Mouse (Mus musculus) liver, embryonic 14.5 days (tissue): Measurements from ENCODE around the gene Sema7a. TPM values are rescaled to one million over a fixed set of nuclear protein-coding genes. Genes with fewer than 3 reads are reported as not detected.

ENCODE experiments used
- ATAC-seq: fragments of 200-750 bp; cut with Nextera tagmentation; 2 replicates; pipeline ENCODE4 v1.8.0; 2017; ENCODE audit warnings: moderate number of reproducible peaks, mild to moderate bottlenecking, moderate library complexity; ENCODE audit not compliant: insufficient read depth
- DNase-seq, 3 experiments: peaks; one replicate each; pipeline ENCODE4 v3.0.0-alpha.2; 2012 to 2013; ENCODE audit warnings: low read depth in 3 of 3, low spot score in 3 of 3
- H3K27ac ChIP-seq: fragments of 300-500 bp; sonication (generic); 2 replicates; pipeline ENCODE4 v1.5.1; 2014; ENCODE audit warnings: moderate library complexity, mild to moderate bottlenecking, control low read depth, inconsistent platforms
- H3K27me3 ChIP-seq: fragments of 300-500 bp; sonication (generic); 2 replicates; pipeline ENCODE4 v1.6.1; 2014; ENCODE audit warnings: mild to moderate bottlenecking, low read length, moderate library complexity; ENCODE audit not compliant: control insufficient read depth, insufficient read depth
- H3K36me3 ChIP-seq: fragments of 300-500 bp; sonication (generic); replicated peaks from 2 replicates; pipeline ENCODE4 v1.6.1; 2014; ENCODE audit warnings: low read depth; ENCODE audit not compliant: control insufficient read depth, insufficient read depth
- H3K4me1 ChIP-seq, 2 experiments: fragments of 200-500 bp in 1 of 2; fragments of 300-500 bp in 1 of 2; sonication (generic) in 1 of 2; replicated peaks; 2 replicates each; pipeline ENCODE4 v1.6.1; 2012 to 2014; ENCODE audit warnings: antibody characterized with exemption in 1 of 2, inconsistent platforms in 1 of 2, low read length in 1 of 2; ENCODE audit not compliant: control insufficient read depth in 2 of 2, insufficient read depth in 2 of 2
- H3K4me2 ChIP-seq: fragments of 300-500 bp; sonication (generic); 2 replicates; pipeline ENCODE4 v1.6.1; 2014; ENCODE audit warnings: low read depth, mild to moderate bottlenecking, control low read depth, moderate library complexity
- H3K4me3 ChIP-seq, 2 experiments: fragments of 200-500 bp in 1 of 2; fragments of 300-500 bp in 1 of 2; sonication (generic) in 1 of 2; 2 replicates each; pipeline ENCODE4 v1.5.1; 2012 to 2014; ENCODE audit warnings: low read depth in 2 of 2, low read length in 2 of 2, mild to moderate bottlenecking in 2 of 2, control low read depth in 1 of 2, inconsistent platforms in 1 of 2, moderate library complexity in 1 of 2; ENCODE audit not compliant: insufficient read depth in 1 of 2
- H3K9ac ChIP-seq: fragments of 300-500 bp; sonication (generic); replicated peaks from 2 replicates; pipeline ENCODE4 v1.6.1; 2014; ENCODE audit warnings: mild to moderate bottlenecking, control low read depth, moderate library complexity
- H3K9me3 ChIP-seq: fragments of 300-500 bp; sonication (generic); 2 replicates; pipeline ENCODE4 v1.6.1; 2016; ENCODE audit warnings: low read length, mixed read lengths; ENCODE audit not compliant: control insufficient read depth
- CTCF ChIP-seq: IDR thresholded peaks from 2 replicates; pipeline ENCODE4 v1.5.1; 2016; ENCODE audit warnings: antibody characterized with exemption, low read depth, control low read depth
- EP300 ChIP-seq: IDR thresholded peaks from 2 replicates; pipeline ENCODE4 v1.6.1; 2016; ENCODE audit warnings: antibody characterized with exemption, low read depth
- WGBS: fragments of 180-500 bp; shearing (Covaris S2); extraction: QIAGEN DNeasy Blood & Tissue Kit; methylation state at CpG from one replicate; pipeline ENCODE4 v1.1.7; 2014; ENCODE audit not compliant: insufficient replicate concordance; 5-methylcytosine and 5-hydroxymethylcytosine counted together
- polyA plus RNA-seq, 2 experiments: library from polyadenylated mRNA; depleted of rRNA in 1 of 2; stranded (reverse) in 1 of 2; unstranded in 1 of 2; fragments of >200 nt; fragmentation: Nextera tagmentation in 1 of 2; extraction: Ambion mirVana in 1 of 2; gene quantifications; 2 replicates each; pipeline versions ENCODE4 v1.2.1 to v1.2.3; 2012 to 2014

Gene Sema7a
- polyA plus RNA-seq, 2 experiments, result 0.08 TPM; not detected in 1

GRCm38 (mm10) chr9:57969736-57970495 is 30.0 kb downstream of the Sema7a start:
- DNase-seq, result no peak
- TF ChIP-seq CTCF, result no peak
- no peak for TF ChIP-seq EP300
- Histone ChIP-seq H3K9me3 (no peaks in the 10 kb centered on the region), H3K9ac (no peak overlapping the region), H3K27me3 (no peaks in the 10 kb centered on the region), H3K4me3 (no peak overlapping the region), H3K27ac (no peak overlapping the region), H3K4me1 (peaks cover 0 to 4% of the 10 kb centered on the region in 2 experiments; a peak in 2 of 4 replicates), H3K4me2 (no peak overlapping the region), H3K36me3 (no peaks in the 10 kb centered on the region)
- no peak for ATAC-seq
- 53% methylated on average over 11 of the region's 11 CpGs for WGBS

GRCm38 (mm10) chr9:57971413-57971812 is 31.5 kb downstream of the Sema7a start:
- Histone ChIP-seq H3K27me3 (no peaks in the 10 kb centered on the region), H3K4me1 (peaks cover 0 to 4% of the 10 kb centered on the region in 2 experiments; a peak in 2 of 4 replicates), H3K4me2 (no peak overlapping the region), H3K9ac (no peak overlapping the region), H3K36me3 (no peaks in the 10 kb centered on the region), H3K4me3 (no peak overlapping the region), H3K27ac (no peak overlapping the region), H3K9me3 (no peaks in the 10 kb centered on the region)
- 68% methylated on average over 5 of the region's 5 CpGs for WGBS
- TF ChIP-seq EP300 (no peak), CTCF (no peak)
- DNase-seq (no peak), ATAC-seq (no peak)

- 40% methylated on average over 9 of the region's 9 CpGs for whole genome bisulfite sequencing
- Histone ChIP-seq H3K36me3 (no peaks in the 10 kb centered on the region), H3K4me1 (peaks cover 0 to 4% of the 10 kb centered on the region in 2 experiments; a peak in 2 of 4 replicates), H3K27me3 (no peaks in the 10 kb centered on the region), H3K9me3 (no peaks in the 10 kb centered on the region), H3K27ac (no peak overlapping the region), H3K4me3 (no peak overlapping the region), H3K4me2 (no peak overlapping the region), H3K9ac (no peak overlapping the region)
- TF ChIP-seq CTCF (no peak), EP300 (no peak)
- DNase-seq (no peak), ATAC-seq (no peak)
These were observed 32.3 kb downstream of the Sema7a start for GRCm38 (mm10) chr9:57972141-57972591.

GRCm38 (mm10) chr9:57972776-57973439 is 33.0 kb downstream of the Sema7a start:
- ATAC-seq (no peak), DNase-seq (no peak)
- Histone ChIP-seq H3K27me3 (no peaks in the 10 kb centered on the region), H3K4me2 (no peak overlapping the region), H3K36me3 (no peaks in the 10 kb centered on the region), H3K27ac (no peak overlapping the region), H3K4me1 (peaks cover 0 to 4% of the 10 kb centered on the region in 2 experiments; a peak in 2 of 4 replicates), H3K9ac (no peak overlapping the region), H3K9me3 (no peaks in the 10 kb centered on the region), H3K4me3 (no peak overlapping the region)
- no peak for TF ChIP-seq CTCF
- TF ChIP-seq EP300, result no peak
- WGBS, result 43% methylated on average over 9 of the region's 9 CpGs

GRCm38 (mm10) chr9:57973440-57974066 is 33.6 kb downstream of the Sema7a start:
- H3K4me3 ChIP-seq, result no peak overlapping the region
- TF ChIP-seq EP300 (no peak), CTCF (no peak)

More at GRCm38 (mm10) chr9:57973440-57974066, 33.6 kb downstream of the Sema7a start:
- no peaks in the 10 kb centered on the region for H3K27me3 ChIP-seq
- ATAC-seq (no peak), DNase-seq (no peak)
- WGBS, result 55% methylated on average over 6 of the region's 6 CpGs
- no peak overlapping the region for H3K27ac ChIP-seq
- no peak overlapping the region for H3K4me2 ChIP-seq
- no peaks in the 10 kb centered on the region for H3K9me3 ChIP-seq
- H3K4me1 ChIP-seq, result peaks cover 0 to 4% of the 10 kb centered on the region in 2 experiments; a peak in 2 of 4 replicates
- H3K9ac ChIP-seq, result no peak overlapping the region
- H3K36me3 ChIP-seq, result no peaks in the 10 kb centered on the region
